Mouse (Mus musculus): ENCODE data around the gene Arl9. TPM values are rescaled to one million over a fixed set of nuclear protein-coding genes. Genes with fewer than 3 reads are reported as not detected.
A peak's percentile ranks its signal among the peaks of the same experiment; 100 is the strongest.
"Not testable (repeated sequence)": the region's sequence is repeated elsewhere in the genome, so short reads cannot be mapped to it uniquely, and the experiment has no call there.

Gene Arl9
- total RNA-seq, 2 experiments from 2014 or later, result not detected

GRCm38 (mm10) chr5:77015544-77016482, 12.0 kb downstream of the Arl9 start, which contains the start of gene Thegl:
Thegl (plus strand) TSS chr5:77016023.
- DNase-seq (ENCODE audit: low spot score in 2 of 2), result peak; percentile 80 to 81

GRCm38 (mm10) chr5:77028034-77028433, 24.2 kb downstream of the Arl9 start:
- no peak for DNase-seq (ENCODE audit: low spot score in 2 of 2)

- peak; percentile 11 to 37 for DNase-seq (ENCODE audit: low spot score in 2 of 2)
Measured at GRCm38 (mm10) chr5:77029735-77030134, 25.9 kb downstream of the Arl9 start.

GRCm38 (mm10) chr5:77035101-77035500, 31.2 kb downstream of the Arl9 start:
- DNase-seq (ENCODE audit: low spot score in 2 of 2), result not testable (repeated sequence)

GRCm38 (mm10) chr5:77038451-77038850, 34.6 kb downstream of the Arl9 start:
- DNase-seq (ENCODE audit: low spot score in 2 of 2), result no peak

GRCm38 (mm10) chr5:77039391-77039790, 35.5 kb downstream of the Arl9 start:
- no peak for DNase-seq (ENCODE audit: low spot score in 2 of 2)

- no peak for DNase-seq (ENCODE audit: low spot score in 2 of 2)
Measured at GRCm38 (mm10) chr5:77044362-77044761, 40.5 kb downstream of the Arl9 start.

- DNase-seq (ENCODE audit: low spot score in 2 of 2), result no peak
Measured at GRCm38 (mm10) chr5:77052616-77053015, 48.8 kb downstream of the Arl9 start.

GRCm38 (mm10) chr5:77056881-77057440, 53.1 kb downstream of the Arl9 start:
- no peak for DNase-seq (ENCODE audit: low spot score in 2 of 2)

Other genes with a start within 250 kb of the Arl9 start
- gene Aasdh, start 98.5 kb upstream of the Arl9 start, total RNA-seq (2021), result 10 to 100 TPM; 14.8 to 16.2 TPM
- gene Paics, start 52.7 kb upstream of the Arl9 start, total RNA-seq (2021), result 100 to 1,000 TPM; 148 to 195 TPM
- 10 to 100 TPM; 12.2 to 15.3 TPM for gene Ppat, start 52.5 kb upstream of the Arl9 start, total RNA-seq (2021)
- 100 to 1,000 TPM; 115 to 139 TPM for gene Srp72, start 29.4 kb upstream of the Arl9 start, total RNA-seq (2021)
- not detected for gene Thegl, start 12.0 kb downstream of the Arl9 start, total RNA-seq (2021)
- gene Hopx, start 111.1 kb downstream of the Arl9 start, total RNA-seq (2021), result 1 to 10 TPM; 2.4 to 3.3 TPM
- gene Spink2, start 207.4 kb downstream of the Arl9 start, total RNA-seq (2021), result not detected